Mouse (Mus musculus) midbrain, postnatal 0 days (tissue): ENCODE measurements around the gene Klk1b4. TPM values are rescaled to one million over a fixed set of nuclear protein-coding genes. Genes with fewer than 3 reads are reported as not detected.
"Not testable (repeated sequence)": the region's sequence is repeated elsewhere in the genome, so short reads cannot be mapped to it uniquely, and the experiment has no call there.

Experiments used
- ATAC-seq: fragments of 200-750 bp; cut with Nextera tagmentation; 2 replicates; pipeline ENCODE4 v1.8.0; 2017; ENCODE audit warnings: moderate number of reproducible peaks, mild to moderate bottlenecking, moderate TSS enrichment, moderate library complexity; ENCODE audit not compliant: low FRiP score
- DNase-seq: peaks from one replicate; pipeline ENCODE4 v3.0.0-alpha.2; 2015; ENCODE audit warnings: low spot score
- H3K27ac ChIP-seq: fragments of 300-500 bp; sonication (generic); 2 replicates; pipeline ENCODE4 v1.5.1; 2014; ENCODE audit warnings: low read depth, mild to moderate bottlenecking, low read length, mixed read lengths
- H3K27me3 ChIP-seq: fragments of 300-500 bp; sonication (generic); 2 replicates; pipeline ENCODE4 v1.6.1; 2014; ENCODE audit warnings: low read length, control low read depth, mixed read lengths; ENCODE audit not compliant: insufficient read depth
- H3K36me3 ChIP-seq: fragments of 300-500 bp; sonication (generic); 2 replicates; pipeline ENCODE4 v1.6.1; 2014; ENCODE audit warnings: low read length, control low read depth, mixed read lengths; ENCODE audit not compliant: insufficient read depth
- H3K4me1 ChIP-seq: fragments of 300-500 bp; sonication (generic); 2 replicates; pipeline ENCODE4 v1.6.1; 2014; ENCODE audit warnings: mild to moderate bottlenecking, control low read depth, antibody characterized with exemption, low read length, mixed read lengths; ENCODE audit not compliant: insufficient read depth
- H3K4me2 ChIP-seq: fragments of 300-500 bp; sonication (generic); 2 replicates; pipeline ENCODE4 v1.6.1; 2014; ENCODE audit warnings: low read depth, mild to moderate bottlenecking, low read length, mixed read lengths; ENCODE audit not compliant: poor library complexity, severe bottlenecking
- H3K4me3 ChIP-seq: fragments of 300-500 bp; sonication (generic); 2 replicates; pipeline ENCODE4 v1.5.1; 2014; ENCODE audit warnings: low read depth, mild to moderate bottlenecking, low read length, moderate library complexity
- H3K9ac ChIP-seq: fragments of 300-500 bp; sonication (generic); replicated peaks from 2 replicates; pipeline ENCODE4 v1.6.1; 2014; ENCODE audit warnings: mild to moderate bottlenecking, low read length, moderate library complexity, mixed read lengths; ENCODE audit not compliant: poor library complexity, severe bottlenecking
- H3K9me3 ChIP-seq: fragments of 300-500 bp; sonication (generic); 2 replicates; pipeline ENCODE4 v1.6.1; 2016; ENCODE audit warnings: low read length, control low read depth
- CTCF ChIP-seq: IDR thresholded peaks from 2 replicates; pipeline ENCODE4 v1.5.1; 2016; ENCODE audit warnings: antibody characterized with exemption, mild to moderate bottlenecking
- WGBS: fragments of 180-500 bp; shearing (Covaris S2); extraction: QIAGEN DNeasy Blood & Tissue Kit; methylation state at CpG from one replicate; pipeline ENCODE4 v1.1.7; 2014; 5-methylcytosine and 5-hydroxymethylcytosine counted together
- polyA plus RNA-seq: library from polyadenylated mRNA; unstranded; fragments of >200 nt; fragmentation: Nextera tagmentation; extraction: Ambion mirVana; gene quantifications from 2 replicates; pipeline ENCODE4 v1.2.1, GENCODE M21; 2015
- total RNA-seq: library from RNA; depleted of rRNA; stranded (reverse); fragments of >200 nt; gene quantifications from 2 replicates; pipeline ENCODE4 v1.2.3, GENCODE M21; 2014

The Klk1b4 gene
- total and polyA plus RNA-seq, 2 experiments from 2014 or later = not detected

GRCm38 (mm10) chr7:44208307-44208706, 1.1 kb downstream of the Klk1b4 start:
- DNase-seq (no peak), ATAC-seq (no peak)
- Histone ChIP-seq H3K27ac (no peak overlapping the region), H3K9ac (no peak overlapping the region), H3K27me3 (no peaks in the 10 kb centered on the region), H3K4me2 (no peak overlapping the region), H3K9me3 (no peaks in the 10 kb centered on the region), H3K4me1 (no peaks in the 10 kb centered on the region), H3K36me3 (no peaks in the 10 kb centered on the region), H3K4me3 (no peak overlapping the region)
- no peak for TF ChIP-seq CTCF
- 82% methylated on average over 3 of the region's 3 CpGs for WGBS

- no peak within 1 kb of the TSS for H3K9ac ChIP-seq
- H3K27me3 ChIP-seq = no peaks in the 10 kb centered on the region
- no peaks in the 10 kb centered on the region for H3K4me1 ChIP-seq
- TF ChIP-seq CTCF = no peak
- DNase-seq = no peak
- ATAC-seq = no peak
- no peak within 1 kb of the TSS for H3K4me2 ChIP-seq
- WGBS = 86% methylated on average over 1 of the region's 1 CpGs
- no peak within 1 kb of the TSS for H3K27ac ChIP-seq
- H3K36me3 ChIP-seq = no peaks in the 10 kb centered on the region
- no peaks in the 10 kb centered on the region for H3K9me3 ChIP-seq
- no peak within 1 kb of the TSS for H3K4me3 ChIP-seq
Measured at GRCm38 (mm10) chr7:44215645-44216044, 8.4 kb downstream of the Klk1b4 start, which contains the start of gene Klk1b5. TSS of gene Klk1b5 (plus strand) at chr7:44215945.

- H3K36me3 ChIP-seq, H3K4me2 ChIP-seq, H3K4me1 ChIP-seq, H3K9ac ChIP-seq, H3K27ac ChIP-seq, H3K27me3 ChIP-seq, H3K9me3 ChIP-seq, ATAC-seq, DNase-seq, H3K4me3 ChIP-seq: not testable (repeated sequence)
- 76% methylated on average over 5 of the region's 10 CpGs for WGBS
Measured at GRCm38 (mm10) chr7:44221601-44222000, 14.4 kb downstream of the Klk1b4 start.

- not testable (repeated sequence) for H3K9ac ChIP-seq, H3K36me3 ChIP-seq, H3K4me2 ChIP-seq, H3K27ac ChIP-seq, ATAC-seq, H3K9me3 ChIP-seq, DNase-seq, H3K27me3 ChIP-seq, H3K4me3 ChIP-seq, H3K4me1 ChIP-seq
- WGBS = 79% methylated on average over 6 of the region's 6 CpGs
Measured at GRCm38 (mm10) chr7:44222335-44222734, 15.1 kb downstream of the Klk1b4 start.

- no peaks in the 10 kb centered on the region for H3K36me3 ChIP-seq
- no peak for TF ChIP-seq CTCF
- no peak for ATAC-seq
- no peak within 1 kb of the TSS for H3K9ac ChIP-seq
- no peak for DNase-seq
- H3K4me2 ChIP-seq = no peak within 1 kb of the TSS
- no peak within 1 kb of the TSS for H3K27ac ChIP-seq
- no peaks in the 10 kb centered on the region for H3K9me3 ChIP-seq
- no peak within 1 kb of the TSS for H3K4me3 ChIP-seq
- WGBS = 67% methylated on average over 1 of the region's 1 CpGs
- no peaks in the 10 kb centered on the region for H3K4me1 ChIP-seq
- no peaks in the 10 kb centered on the region for H3K27me3 ChIP-seq
Measured at GRCm38 (mm10) chr7:44225076-44225475, 17.8 kb downstream of the Klk1b4 start, which contains the start of gene Klk1. TSS of gene Klk1 (plus strand) at chr7:44225360.

GRCm38 (mm10) chr7:44235909-44236308, 28.7 kb downstream of the Klk1b4 start, which contains the start of gene Gm36864:
TSS of gene Gm36864 (plus strand) at chr7:44236177.
- Histone ChIP-seq H3K27me3 (no peaks in the 10 kb centered on the region), H3K4me1 (no peaks in the 10 kb centered on the region), H3K4me2 (no peak within 1 kb of the TSS), H3K9ac (no peak within 1 kb of the TSS), H3K27ac (no peak within 1 kb of the TSS), H3K36me3 (no peaks in the 10 kb centered on the region), H3K9me3 (no peaks in the 10 kb centered on the region), H3K4me3 (no peak within 1 kb of the TSS)
- ATAC-seq (no peak), DNase-seq (no peak)
- 66% methylated on average over 3 of the region's 3 CpGs for WGBS
- TF ChIP-seq CTCF = no peak
